Mouse (Mus musculus): Measurements from ENCODE around the gene Islr. TPM values are rescaled to one million over a fixed set of nuclear protein-coding genes. Genes with fewer than 3 reads are reported as not detected.

Islr gene
- polyA plus RNA-seq, 1 experiment: 137 TPM

DNA sequence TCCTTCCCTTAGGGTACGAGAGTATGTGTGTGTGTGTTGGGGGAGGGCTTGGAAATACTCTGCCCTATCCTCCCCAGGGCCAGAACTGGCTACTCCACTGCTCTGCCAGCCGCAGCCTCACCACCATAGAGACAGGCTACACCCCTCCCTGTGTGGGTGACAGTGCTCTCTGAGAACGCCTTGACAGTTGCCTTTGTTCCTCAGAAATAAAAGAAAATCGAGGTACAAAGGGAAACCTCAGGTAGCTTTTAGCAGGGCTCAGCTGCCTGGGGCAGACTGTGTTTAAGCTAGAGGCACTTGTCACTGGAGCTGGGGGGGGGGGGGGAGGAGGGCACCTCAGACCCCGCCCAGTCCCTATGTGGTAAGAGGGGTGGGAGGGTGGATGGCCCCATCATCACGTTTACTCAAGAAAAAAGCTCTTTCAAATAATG is 91.8 kb downstream of the Islr start:
- no peak for DNase-seq (ENCODE audit: low spot score)

GRCm38 (mm10) chr9:58111431-58111830 is 92.7 kb downstream of the Islr start:
- no peak for DNase-seq (ENCODE audit: low spot score)

DNA sequence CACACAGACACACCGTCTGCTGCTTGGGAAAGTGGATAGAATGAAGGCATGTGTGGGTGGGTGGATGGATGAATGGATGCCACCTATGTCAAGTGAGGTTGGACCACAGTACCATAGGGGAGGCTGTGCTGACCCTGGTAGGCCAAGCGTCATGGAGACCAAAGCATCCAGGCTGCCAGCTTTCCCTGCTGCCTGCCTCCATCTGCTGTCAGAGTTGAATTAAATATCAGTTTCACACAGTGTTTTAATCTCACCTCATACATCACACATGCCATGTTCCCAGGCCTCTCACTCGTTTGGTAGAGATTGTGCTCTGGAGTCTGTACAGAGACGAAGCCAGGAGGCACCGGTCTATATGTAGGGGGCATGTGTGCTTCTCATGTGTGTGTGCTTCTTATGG is 93.3 kb downstream of the Islr start:
- no peak for DNase-seq (ENCODE audit: low spot score)

- DNase-seq (ENCODE audit: low spot score): no peak
Observed at GRCm38 (mm10) chr9:58107494-58107893, 96.6 kb downstream of the Islr start.

Other genes with a start within 250 kb of the Islr start
- 0.36 and 0.37 TPM in 2 replicates for gene Cyp11a1, start 197.9 kb downstream of the Islr start, polyA plus RNA-seq (2012; rRNA removed)
- 0.50 and 0.63 TPM in 2 replicates for gene Stra6, start 140.5 kb downstream of the Islr start, polyA plus RNA-seq (2012; rRNA removed)
- gene Ccdc33, start 85.5 kb downstream of the Islr start, polyA plus RNA-seq (2012; rRNA removed): 0.06 and 0.09 TPM in 2 replicates
- 0.15 and 0.19 TPM in 2 replicates for gene Islr2, start within 50 bp of the Islr start, polyA plus RNA-seq (2012; rRNA removed)
- gene Pml, start 45.5 kb upstream of the Islr start, polyA plus RNA-seq (2012; rRNA removed): 14.2 and 21.8 TPM in 2 replicates
- gene Stoml1, start 48.9 kb upstream of the Islr start, polyA plus RNA-seq (2012; rRNA removed): 60.9 and 66.9 TPM in 2 replicates
- gene Loxl1, start 108.9 kb upstream of the Islr start, polyA plus RNA-seq (2012; rRNA removed): 56.0 and 68.7 TPM in 2 replicates
- not detected in 2 replicates for gene Tbc1d21, start 166.1 kb upstream of the Islr start, polyA plus RNA-seq (2012; rRNA removed)

All from urinary bladder, adult 2 months (tissue).